Mouse (Mus musculus): ENCODE measurements around the gene Prkca.

Prkca gene

GRCm38 (mm10) chr11:108336445-108336844 is 7.3 kb downstream of the Prkca start:
- no peak for DNase-seq

- DNase-seq: peak; percentile 18
Observed at GRCm38 (mm10) chr11:108335536-108335935, 8.2 kb downstream of the Prkca start.

DNA sequence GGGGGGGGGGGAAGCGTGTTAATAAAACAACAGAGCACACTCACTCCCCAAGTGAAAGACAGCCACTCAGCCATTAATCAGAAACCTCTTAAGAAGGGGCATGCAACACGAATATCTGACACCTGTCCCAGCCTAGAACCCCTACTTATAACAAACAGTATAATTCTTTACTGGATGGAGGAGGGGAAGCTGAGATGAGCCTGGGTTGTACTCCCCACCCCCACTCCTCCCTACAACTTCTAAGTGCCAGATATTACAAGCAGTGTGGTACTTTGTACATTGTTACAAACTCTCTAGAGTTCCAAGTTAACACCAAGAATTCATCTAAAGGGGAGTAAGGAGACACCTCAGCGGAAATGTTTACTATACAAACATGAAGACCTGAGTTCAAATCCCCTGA is 9.1 kb downstream of the Prkca start:
- DNase-seq: no peak

DNA sequence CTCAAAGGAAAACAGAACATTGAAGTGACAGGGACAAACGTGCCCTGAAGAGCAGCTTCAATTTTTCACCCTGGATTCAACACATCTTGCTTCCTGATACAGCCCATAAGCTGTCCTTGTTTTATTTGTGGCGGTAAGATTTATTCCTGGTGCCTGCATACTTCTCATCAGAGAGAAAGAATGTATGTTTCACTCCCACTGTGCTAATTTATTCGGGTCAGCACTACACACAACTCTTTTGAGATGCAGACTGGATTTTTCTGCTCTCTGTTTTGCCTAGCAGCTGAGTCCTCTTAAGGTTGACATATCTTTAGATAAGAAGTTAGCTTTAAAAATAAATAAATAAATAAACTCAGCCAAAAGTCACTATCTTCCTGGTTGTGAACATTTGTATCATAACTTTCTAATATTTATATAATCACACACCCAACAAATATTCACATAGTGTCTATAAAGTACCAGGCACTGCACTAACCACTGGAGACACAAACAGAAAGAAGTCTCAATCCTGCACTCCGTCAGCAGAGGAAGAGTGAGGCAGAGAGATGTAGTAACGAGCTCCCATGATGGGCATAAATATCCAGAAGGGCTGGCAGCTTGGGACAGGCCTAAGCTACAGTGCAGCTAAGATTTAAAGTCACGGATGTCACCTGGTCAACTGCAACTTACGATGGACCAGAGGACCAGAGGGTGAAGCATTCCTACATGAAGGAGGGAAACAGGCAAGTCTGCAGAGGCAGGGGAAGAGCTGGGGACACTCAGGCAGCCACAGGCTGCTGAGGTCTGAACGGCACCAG is 9.9 kb downstream of the Prkca start:
- no peak for DNase-seq

DNA sequence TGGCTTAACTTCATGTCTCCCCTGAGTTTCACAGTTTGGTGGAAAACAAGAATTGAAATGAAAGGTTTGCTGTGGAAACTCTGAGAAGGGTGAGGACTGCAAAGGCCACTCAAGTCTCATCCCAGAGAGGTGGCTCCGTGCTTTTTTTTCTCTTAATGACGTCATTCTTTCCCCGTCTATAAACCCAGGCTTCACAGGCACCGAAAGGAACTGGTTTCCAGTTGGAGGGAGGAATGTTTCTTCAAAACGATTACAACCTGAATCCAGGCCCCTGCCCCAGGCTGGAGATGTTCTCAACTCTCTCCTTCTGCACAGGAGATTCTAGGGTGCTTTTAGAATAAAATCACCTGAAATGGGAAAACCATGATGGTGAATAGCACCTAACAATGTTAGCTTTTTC is 10.7 kb downstream of the Prkca start:
- no peak for DNase-seq

GRCm38 (mm10) chr11:108330818-108331217 is 12.9 kb downstream of the Prkca start:
- DNase-seq: no peak

- no peak for DNase-seq
Observed at GRCm38 (mm10) chr11:108325943-108326342, 17.8 kb downstream of the Prkca start.

- no peak for DNase-seq
Observed at GRCm38 (mm10) chr11:108322156-108322555, 21.6 kb downstream of the Prkca start.

DNA sequence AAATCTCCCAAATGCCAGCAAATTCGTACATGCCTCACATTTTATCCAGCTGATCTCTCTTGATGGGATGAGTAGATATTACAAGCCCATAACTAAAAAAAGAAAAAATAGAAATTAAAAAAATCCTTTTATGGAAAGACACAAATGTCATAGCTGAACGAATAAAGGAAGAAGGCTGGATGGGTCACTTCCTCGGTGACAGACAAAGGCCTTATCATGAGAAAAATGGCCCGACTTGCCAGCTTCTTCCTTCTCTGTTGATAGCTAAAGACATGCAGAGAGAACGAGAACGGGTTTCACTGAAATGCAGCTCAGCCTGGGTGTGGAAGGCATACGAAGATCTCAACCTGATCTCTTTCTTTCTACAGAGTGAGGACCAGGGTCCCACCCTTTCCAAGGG is 23.2 kb downstream of the Prkca start:
- no peak for DNase-seq

DNA sequence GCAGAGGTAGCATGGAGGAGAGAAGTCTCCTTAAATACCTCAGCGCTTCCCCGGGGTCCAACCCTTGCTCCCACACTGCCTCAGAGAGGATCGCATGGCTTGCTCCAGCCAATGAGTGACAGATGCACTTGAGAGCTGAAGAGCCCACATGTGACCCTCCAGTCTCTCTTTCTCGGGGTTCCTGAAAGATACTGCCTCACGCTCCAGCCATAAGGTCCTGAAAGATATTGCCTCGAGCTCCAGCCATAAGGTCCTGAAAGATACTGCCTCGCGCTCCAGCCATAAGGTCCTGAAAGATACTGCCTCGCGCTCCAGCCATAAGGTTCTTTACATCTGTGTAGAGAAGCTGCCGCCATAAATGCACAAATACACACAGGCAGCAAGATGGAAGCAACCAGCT is 24.6 kb downstream of the Prkca start:
- DNase-seq: no peak

- DNase-seq: no peak
Observed at GRCm38 (mm10) chr11:108317878-108318277, 25.9 kb downstream of the Prkca start.

DNA sequence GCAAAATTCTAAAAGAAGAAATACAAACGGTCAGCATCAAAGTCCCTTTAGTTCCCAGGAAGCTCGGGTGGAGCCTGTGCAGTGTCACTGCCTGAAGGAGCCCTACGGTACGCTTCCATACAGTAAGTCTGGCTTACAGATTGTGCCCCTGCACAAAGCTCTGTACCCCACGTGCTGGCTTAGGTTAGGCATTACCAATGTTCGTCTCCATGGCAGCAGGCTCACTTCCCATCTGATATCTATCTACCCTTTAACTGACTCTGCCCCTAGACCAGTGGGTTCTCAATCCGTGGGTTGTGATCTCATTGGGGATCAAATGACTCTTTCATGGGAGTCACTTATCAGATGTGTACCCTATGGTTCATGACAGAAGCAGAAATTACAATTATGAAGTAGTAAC is 28.0 kb downstream of the Prkca start:
- DNase-seq: no peak

- DNase-seq: no peak
Observed at GRCm38 (mm10) chr11:108312516-108312915, 31.2 kb downstream of the Prkca start.

- DNase-seq: no peak
Observed at GRCm38 (mm10) chr11:108311912-108312311, 31.8 kb downstream of the Prkca start.

GRCm38 (mm10) chr11:108309791-108310190 is 33.9 kb downstream of the Prkca start:
- peak; percentile 60 for DNase-seq

DNA sequence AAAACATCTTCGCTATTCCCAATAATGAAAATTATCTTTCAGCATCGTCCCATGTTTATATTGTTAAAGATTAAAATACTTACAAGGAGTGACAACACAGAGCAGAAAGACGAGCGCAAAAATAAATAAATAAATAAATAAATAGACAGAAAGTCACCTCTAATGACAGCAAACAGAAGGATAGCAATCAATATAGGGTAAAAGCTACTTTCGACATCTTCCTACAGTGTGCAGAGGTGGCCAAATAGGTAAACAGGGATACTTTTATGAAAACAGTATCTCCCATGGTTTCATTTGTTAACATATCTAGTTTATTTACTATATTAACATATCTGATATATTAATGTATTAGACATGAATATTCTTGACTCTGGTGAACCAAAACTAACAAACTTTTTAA is 35.5 kb downstream of the Prkca start:
- DNase-seq: no peak

DNA sequence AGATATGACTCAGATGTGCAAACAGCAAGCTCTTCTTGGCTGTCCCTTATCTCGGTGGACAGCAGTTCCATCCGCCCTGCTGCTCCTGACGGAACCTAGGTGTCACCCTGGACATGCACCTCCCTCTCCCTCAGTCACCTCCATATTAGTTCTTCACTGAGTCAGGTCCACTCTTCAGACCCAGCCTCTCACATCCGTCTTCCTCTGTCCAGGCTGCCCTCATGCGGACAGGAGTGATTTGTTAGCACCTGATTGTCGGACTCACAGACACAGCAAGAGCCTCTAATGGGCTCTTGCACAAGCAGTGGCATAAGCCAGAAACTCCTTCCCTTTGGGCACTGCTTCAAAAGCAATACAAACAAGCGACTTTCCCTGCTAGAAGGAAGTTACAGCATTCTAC is 36.5 kb downstream of the Prkca start:
- DNase-seq: no peak

DNA sequence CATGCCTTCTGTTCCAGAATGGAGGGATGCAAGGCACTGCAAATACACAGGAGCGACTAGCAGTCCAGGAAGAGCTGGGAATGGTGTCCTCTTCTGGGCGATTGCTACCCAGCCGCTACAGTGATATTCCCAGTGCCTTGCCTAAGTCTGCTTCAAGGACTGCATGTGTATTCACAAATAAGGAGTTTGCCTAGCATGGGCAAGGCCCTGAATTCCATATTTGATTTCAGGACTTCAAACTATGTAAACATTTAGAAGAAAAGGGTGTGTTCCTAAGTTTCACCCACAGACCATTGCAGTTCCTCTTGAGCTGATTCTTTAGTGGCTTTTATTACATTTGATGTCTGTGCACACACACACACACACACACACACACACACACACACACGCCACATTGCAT is 39.9 kb downstream of the Prkca start:
- no peak for DNase-seq

DNA sequence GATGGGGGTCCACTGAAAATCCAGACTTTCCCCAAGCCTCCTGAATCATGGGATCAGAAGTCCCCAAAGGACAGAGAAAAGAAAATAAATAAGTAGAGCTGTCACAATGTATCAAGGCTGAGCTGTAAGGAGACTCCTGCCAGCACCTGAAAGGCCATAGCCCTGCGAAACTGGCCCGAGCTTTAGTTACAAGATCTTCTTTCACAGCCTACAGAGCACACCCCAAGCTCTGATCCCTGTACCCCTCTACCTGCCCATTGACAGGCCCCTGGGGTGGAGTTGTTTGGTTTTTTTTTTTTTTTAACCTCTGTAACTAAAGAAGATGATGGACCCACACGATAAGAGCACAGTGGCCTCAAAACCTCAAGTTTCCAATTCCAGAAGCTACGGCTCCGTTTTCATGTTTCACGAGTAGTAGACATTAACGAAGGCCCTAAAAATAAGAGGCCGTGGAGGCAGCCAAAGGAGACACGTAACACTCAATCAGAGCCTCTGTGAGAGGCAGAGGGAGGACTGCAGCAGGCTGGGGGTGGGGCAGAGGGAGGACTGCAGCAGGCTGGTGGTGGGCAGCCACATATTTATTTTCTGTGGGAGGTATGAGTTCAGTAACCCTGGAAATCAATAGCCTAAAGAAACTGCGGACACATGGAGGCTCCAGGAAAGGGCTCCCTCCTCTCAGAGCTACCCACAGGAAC is 41.8 kb downstream of the Prkca start:
- DNase-seq: no peak

DNA sequence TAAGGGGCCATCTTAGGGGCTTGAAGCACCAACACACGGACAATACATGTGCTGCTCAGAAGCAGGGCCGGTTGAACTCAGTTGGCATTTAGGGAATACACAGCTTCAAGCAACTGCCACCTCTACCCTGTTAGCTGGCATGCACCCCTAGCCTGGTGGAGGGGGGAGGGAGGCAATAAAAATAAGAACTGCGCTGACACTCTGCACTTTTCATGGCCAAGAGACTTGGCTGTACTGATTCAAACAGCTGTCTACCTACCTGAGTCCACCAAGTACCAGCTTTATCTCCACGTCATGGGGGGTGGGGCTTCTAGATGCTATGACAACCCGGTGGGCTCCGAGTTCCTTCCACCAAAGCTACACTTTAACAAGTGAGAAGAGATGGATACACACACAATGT is 42.7 kb downstream of the Prkca start:
- no peak for DNase-seq

DNA sequence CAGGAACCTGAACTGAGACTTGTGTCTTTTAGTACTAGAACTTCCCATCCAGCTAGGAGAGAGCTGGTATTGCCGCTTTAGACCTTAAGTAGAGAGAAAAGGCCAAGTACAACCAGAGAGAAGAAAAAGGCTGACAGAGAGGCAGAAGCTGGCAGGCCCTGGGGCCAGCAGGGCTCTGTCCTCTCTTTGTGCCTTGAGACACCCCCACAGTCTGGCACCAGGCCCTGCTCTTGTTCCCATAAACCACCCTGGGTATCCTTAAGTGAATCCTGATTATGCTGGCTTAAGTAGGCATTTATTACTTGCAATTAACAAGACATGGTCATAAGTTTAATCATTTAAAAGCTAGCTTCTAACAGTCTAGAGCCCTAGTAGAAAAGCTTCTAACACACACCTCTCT is 43.3 kb downstream of the Prkca start:
- DNase-seq: no peak

GRCm38 (mm10) chr11:108299913-108300312 is 43.8 kb downstream of the Prkca start:
- DNase-seq: no peak

DNA sequence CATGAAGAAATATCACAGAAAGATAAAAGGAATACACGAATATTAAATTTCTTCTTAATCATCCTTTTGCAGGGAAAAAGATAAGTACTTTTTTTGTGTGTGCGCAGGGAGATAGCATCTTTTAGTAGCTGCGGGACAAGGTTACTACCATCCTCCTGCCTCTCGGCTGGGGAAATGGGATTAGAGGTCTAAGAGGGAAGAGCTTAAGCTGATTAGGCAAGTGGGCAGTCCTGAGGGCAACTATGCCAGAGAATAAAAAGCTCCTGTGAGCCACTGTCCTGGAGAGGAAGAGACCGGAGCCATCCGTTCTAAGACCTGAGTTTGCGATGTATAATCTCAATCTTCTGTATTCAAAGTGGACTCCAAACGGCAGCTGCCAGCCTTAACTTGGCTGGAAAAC is 45.8 kb downstream of the Prkca start:
- DNase-seq: no peak

GRCm38 (mm10) chr11:108295373-108295772 is 48.4 kb downstream of the Prkca start:
- no peak for DNase-seq

All from kidney, adult 9 months (tissue).